Mouse (Mus musculus): ENCODE measurements around the gene Trpm7.

- no peak for TF ChIP-seq TAL1 (IDR thresholded peaks at IDR 0.05; ENCODE audit: low read length)
- TF ChIP-seq GATA1 (IDR thresholded peaks at IDR 0.05; ENCODE audit: low read length), result no peak
Observed at GRCm38 (mm10) chr2:126787721-126788342, 88.2 kb downstream of the Trpm7 start.

Measured in erythroblast, embryonic 14.5 days (primary cell).